Mouse (Mus musculus): ENCODE results near the gene Rbm12. TPM values are rescaled to one million over a fixed set of nuclear protein-coding genes. Genes with fewer than 3 reads are reported as not detected.
A peak's percentile ranks its signal among the peaks of the same experiment; 100 is the strongest.
"Not testable (repeated sequence)": the region's sequence is repeated elsewhere in the genome, so short reads cannot be mapped to it uniquely, and the experiment has no call there.

The Rbm12 gene
- polyA plus RNA-seq, 1 experiment from 2014 or later, result 10.0 TPM

GRCm38 (mm10) chr2:156126992-156127391 lies 15.2 kb upstream of the Rbm12 start, which contains the start of gene Gm28036:
Gene Gm28036, minus strand, starts transcription at chr2:156127092.
- no peak within 1 kb of the TSS for H3K4me3 ChIP-seq (replicated peaks)
- DNase-seq (no peak), ATAC-seq (ENCODE audit: low read depth) (no peak)
- H3K36me3 ChIP-seq, result peaks cover 63% of the 10 kb centered on the region
- no peaks in the 10 kb centered on the region for H3K27me3 ChIP-seq
- 92% methylated on average over 5 of the region's 5 CpGs for WGBS (ENCODE audit: insufficient replicate concordance)
- H3K4me2 ChIP-seq, result no peak within 1 kb of the TSS
- H3K9ac ChIP-seq, result no peak within 1 kb of the TSS
- H3K27ac ChIP-seq, result no peak within 1 kb of the TSS
- H3K9me3 ChIP-seq (replicated peaks), result no peaks in the 10 kb centered on the region
- H3K4me1 ChIP-seq (replicated peaks), result no peaks in the 10 kb centered on the region

DNA sequence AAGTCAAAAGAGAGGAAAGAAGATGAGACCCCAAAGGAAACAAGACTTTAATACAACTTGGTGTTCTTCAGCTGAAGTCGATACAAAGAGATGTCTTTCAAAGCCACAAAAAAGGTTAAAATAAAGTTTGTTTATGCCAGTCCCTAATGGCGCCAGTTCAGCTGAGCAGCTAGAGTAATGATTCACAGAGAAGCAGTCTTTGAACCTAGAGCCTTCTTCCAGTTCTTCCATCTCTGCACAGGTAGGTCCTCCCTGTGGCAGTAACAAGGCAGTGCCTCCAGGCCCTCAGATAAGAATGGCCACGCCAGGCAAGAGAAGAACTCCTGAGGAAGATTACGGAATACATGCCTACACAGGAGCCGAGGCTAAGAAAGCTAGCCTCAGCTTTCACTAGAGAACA lies 12.0 kb upstream of the Rbm12 start:
- no peak for DNase-seq
- H3K27me3 ChIP-seq, result no peaks in the 10 kb centered on the region
- no peaks in the 10 kb centered on the region for H3K9me3 ChIP-seq (replicated peaks)
- no peaks in the 10 kb centered on the region for H3K4me1 ChIP-seq (replicated peaks)
- H3K4me2 ChIP-seq, result no peak overlapping the region
- no peak overlapping the region for H3K9ac ChIP-seq
- WGBS (ENCODE audit: insufficient replicate concordance), result 82% methylated on average over 5 of the region's 5 CpGs
- H3K4me3 ChIP-seq (replicated peaks), result no peak overlapping the region
- ATAC-seq (ENCODE audit: low read depth), result no peak
- peaks cover 48% of the 10 kb centered on the region for H3K36me3 ChIP-seq
- no peak overlapping the region for H3K27ac ChIP-seq

DNA sequence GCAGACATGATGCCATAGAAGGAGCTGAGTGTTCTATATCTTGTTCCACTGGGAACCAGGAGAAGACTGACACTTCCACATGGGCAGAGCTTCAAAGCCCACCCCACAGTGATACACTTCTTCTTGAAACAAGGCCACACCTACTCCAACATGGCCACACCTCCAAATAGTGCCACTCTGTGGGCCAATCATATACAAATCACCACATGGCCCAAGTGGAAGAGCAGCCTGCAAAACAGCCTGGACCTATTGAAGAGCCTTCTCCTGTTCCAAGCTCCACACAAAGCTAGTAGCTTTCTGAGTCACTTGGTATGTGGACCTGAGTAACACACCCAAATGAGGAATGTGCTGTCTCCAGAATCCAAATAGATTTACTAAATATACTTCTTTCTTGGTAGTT lies 7.8 kb upstream of the Rbm12 start:
- Histone ChIP-seq H3K4me3 (replicated peaks) (no peak overlapping the region), H3K4me2 (no peak overlapping the region), H3K4me1 (replicated peaks) (no peaks in the 10 kb centered on the region), H3K27ac (no peak overlapping the region), H3K27me3 (no peaks in the 10 kb centered on the region), H3K9ac (no peak overlapping the region), H3K36me3 (peaks cover 14% of the 10 kb centered on the region), H3K9me3 (replicated peaks) (no peaks in the 10 kb centered on the region)
- ATAC-seq (ENCODE audit: low read depth) (no peak), DNase-seq (no peak)

DNA sequence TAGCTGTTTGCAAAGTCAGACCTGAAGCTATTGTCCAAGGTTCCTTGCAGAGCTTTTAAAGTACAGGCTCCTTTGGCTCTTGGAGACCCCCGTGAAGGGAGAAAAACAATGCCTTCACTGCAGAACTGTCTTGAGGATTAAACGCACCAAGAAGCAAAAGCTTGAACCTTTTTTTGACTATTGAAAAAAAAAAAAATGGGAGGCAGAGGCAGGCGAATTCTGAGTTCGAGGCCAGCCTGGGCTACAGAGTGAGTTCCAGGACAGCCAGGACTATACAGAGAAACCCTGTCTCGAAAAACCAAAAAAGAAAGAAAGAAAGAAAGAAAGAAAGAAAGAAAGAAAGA lies 274 bp upstream of the Rbm12 start:
- not testable (repeated sequence) for DNase-seq; H3K27ac ChIP-seq; H3K36me3 ChIP-seq; H3K27me3 ChIP-seq; H3K9me3 ChIP-seq (replicated peaks); ATAC-seq (ENCODE audit: low read depth)
- Histone ChIP-seq H3K9ac (peak overlapping the region; percentile 90), H3K4me3 (replicated peaks) (peak overlapping the region; percentile 89), H3K4me1 (replicated peaks) (peaks cover 31% of the 10 kb centered on the region), H3K4me2 (peak overlapping the region; percentile 87)
- 16% methylated on average over 5 of the region's 5 CpGs for WGBS (ENCODE audit: insufficient replicate concordance)

- DNase-seq, result peak; percentile 28
- Histone ChIP-seq H3K4me2 (peak overlapping the region; percentile 87), H3K27me3 (no peaks in the 10 kb centered on the region), H3K9me3 (replicated peaks) (no peaks in the 10 kb centered on the region), H3K4me1 (replicated peaks) (peaks cover 31% of the 10 kb centered on the region), H3K36me3 (peaks cover 9% of the 10 kb centered on the region), H3K9ac (peak overlapping the region; percentile 90), H3K27ac (peak overlapping the region; percentile 82), H3K4me3 (replicated peaks) (peak overlapping the region; percentile 89)
- peak; percentile 73 for ATAC-seq (ENCODE audit: low read depth)
- under 1% methylated on average over 16 of the region's 16 CpGs for WGBS (ENCODE audit: insufficient replicate concordance)
These were observed 986 bp downstream of the Rbm12 start for GRCm38 (mm10) chr2:156110627-156111357.

DNA sequence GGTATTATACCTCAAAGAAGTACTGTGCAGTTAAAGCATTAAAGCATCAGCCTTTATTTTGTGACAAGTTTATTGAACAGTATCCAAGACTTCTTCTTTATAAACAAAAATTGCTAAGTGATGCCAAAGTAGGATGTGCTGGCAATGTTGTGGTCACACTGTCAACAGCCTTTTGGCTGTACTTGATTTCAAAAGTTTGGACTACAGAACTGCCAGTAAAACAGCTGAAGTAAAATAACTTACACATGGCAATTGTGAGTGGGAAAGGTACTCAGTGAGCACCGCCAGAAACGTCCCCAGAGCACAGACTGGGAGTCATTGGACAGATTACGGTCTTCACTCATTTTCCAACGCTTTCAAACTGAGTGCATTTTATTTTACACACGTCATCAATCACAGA lies 19.9 kb downstream of the Rbm12 start:
- H3K4me3 ChIP-seq (replicated peaks), result no peak overlapping the region
- H3K36me3 ChIP-seq, result peaks cover 32% of the 10 kb centered on the region
- WGBS (ENCODE audit: insufficient replicate concordance), result 81% methylated on average over 5 of the region's 5 CpGs
- H3K4me1 ChIP-seq (replicated peaks), result no peaks in the 10 kb centered on the region; the same call in 1 of the 2 replicates
- DNase-seq, result no peak
- no peaks in the 10 kb centered on the region for H3K27me3 ChIP-seq
- H3K9ac ChIP-seq, result no peak overlapping the region
- H3K27ac ChIP-seq, result no peak overlapping the region
- ATAC-seq (ENCODE audit: low read depth), result no peak
- H3K9me3 ChIP-seq (replicated peaks), result no peaks in the 10 kb centered on the region
- H3K4me2 ChIP-seq, result no peak overlapping the region

- no peak overlapping the region for H3K4me2 ChIP-seq
- DNase-seq, result no peak
- H3K4me1 ChIP-seq (replicated peaks), result no peaks in the 10 kb centered on the region; the same call in 1 of the 2 replicates
- H3K27ac ChIP-seq, result no peak overlapping the region
- H3K36me3 ChIP-seq, result peaks cover 13% of the 10 kb centered on the region
- no peaks in the 10 kb centered on the region for H3K9me3 ChIP-seq (replicated peaks)
- H3K27me3 ChIP-seq, result no peaks in the 10 kb centered on the region
- H3K9ac ChIP-seq, result no peak overlapping the region
- 93% methylated on average over 1 of the region's 1 CpGs for WGBS (ENCODE audit: insufficient replicate concordance)
- no peak for ATAC-seq (ENCODE audit: low read depth)
- no peak overlapping the region for H3K4me3 ChIP-seq (replicated peaks)
These were observed 22.0 kb downstream of the Rbm12 start for GRCm38 (mm10) chr2:156089799-156090198.

GRCm38 (mm10) chr2:156087391-156088110 lies 24.2 kb downstream of the Rbm12 start:
- Histone ChIP-seq H3K9me3 (replicated peaks) (no peaks in the 10 kb centered on the region), H3K27ac (no peak overlapping the region), H3K9ac (no peak overlapping the region), H3K4me1 (replicated peaks) (peaks cover 10% of the 10 kb centered on the region), H3K4me2 (no peak overlapping the region), H3K27me3 (no peaks in the 10 kb centered on the region), H3K36me3 (peaks cover 13% of the 10 kb centered on the region), H3K4me3 (replicated peaks) (no peak overlapping the region)
- WGBS (ENCODE audit: insufficient replicate concordance), result 70% methylated on average over 7 of the region's 7 CpGs
- ATAC-seq (ENCODE audit: low read depth) (no peak), DNase-seq (no peak)

DNA sequence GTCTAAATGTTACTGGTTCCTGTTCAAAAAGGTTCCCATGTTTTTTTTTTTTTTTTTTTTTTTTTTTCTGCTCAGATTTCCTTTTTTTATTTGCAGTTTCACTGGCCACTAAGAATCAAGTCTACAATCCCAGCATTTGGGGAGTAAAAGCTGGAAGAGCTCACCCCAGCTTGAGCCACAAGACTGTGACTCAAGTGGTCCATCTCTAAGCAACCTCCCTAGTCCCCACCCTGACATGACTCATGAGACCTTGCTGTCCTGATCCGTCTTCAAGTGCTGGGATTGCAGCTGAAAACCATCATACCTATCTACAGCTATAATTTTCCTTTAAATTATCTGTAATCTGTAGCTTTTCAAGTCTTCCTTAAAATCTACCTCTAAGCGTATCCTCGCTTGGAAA lies 27.2 kb downstream of the Rbm12 start:
- no peak overlapping the region for H3K4me2 ChIP-seq
- H3K4me3 ChIP-seq (replicated peaks), result no peak overlapping the region
- H3K36me3 ChIP-seq, result peaks cover 2% of the 10 kb centered on the region
- H3K9me3 ChIP-seq (replicated peaks), result no peaks in the 10 kb centered on the region
- no peak overlapping the region for H3K27ac ChIP-seq
- ATAC-seq (ENCODE audit: low read depth) (no peak), DNase-seq (no peak)
- H3K4me1 ChIP-seq (replicated peaks), result peaks cover 12% of the 10 kb centered on the region
- 81% methylated on average over 3 of the region's 3 CpGs for WGBS (ENCODE audit: insufficient replicate concordance)
- no peaks in the 10 kb centered on the region for H3K27me3 ChIP-seq
- H3K9ac ChIP-seq, result no peak overlapping the region

- Histone ChIP-seq H3K36me3 (peaks cover 38% of the 10 kb centered on the region), H3K4me1 (replicated peaks) (peaks cover 12% of the 10 kb centered on the region), H3K27ac (no peak overlapping the region), H3K4me2 (no peak overlapping the region), H3K9me3 (replicated peaks) (no peaks in the 10 kb centered on the region), H3K27me3 (no peaks in the 10 kb centered on the region), H3K9ac (no peak overlapping the region), H3K4me3 (replicated peaks) (no peak overlapping the region)
- ATAC-seq (ENCODE audit: low read depth), result no peak
- 83% methylated on average over 7 of the region's 7 CpGs for WGBS (ENCODE audit: insufficient replicate concordance)
- DNase-seq, result no peak
These were observed 31.4 kb downstream of the Rbm12 start for GRCm38 (mm10) chr2:156080391-156080790.

GRCm38 (mm10) chr2:156079674-156080073 lies 32.1 kb downstream of the Rbm12 start:
- 64% methylated on average over 4 of the region's 4 CpGs for WGBS (ENCODE audit: insufficient replicate concordance)
- H3K27ac ChIP-seq, result no peak overlapping the region
- H3K36me3 ChIP-seq, result peaks cover 45% of the 10 kb centered on the region
- no peak overlapping the region for H3K4me3 ChIP-seq (replicated peaks)
- no peak overlapping the region for H3K9ac ChIP-seq
- DNase-seq (no peak), ATAC-seq (ENCODE audit: low read depth) (no peak)
- H3K4me2 ChIP-seq, result no peak overlapping the region
- H3K4me1 ChIP-seq (replicated peaks), result peaks cover 12% of the 10 kb centered on the region
- no peaks in the 10 kb centered on the region for H3K27me3 ChIP-seq
- H3K9me3 ChIP-seq (replicated peaks), result no peaks in the 10 kb centered on the region

DNA sequence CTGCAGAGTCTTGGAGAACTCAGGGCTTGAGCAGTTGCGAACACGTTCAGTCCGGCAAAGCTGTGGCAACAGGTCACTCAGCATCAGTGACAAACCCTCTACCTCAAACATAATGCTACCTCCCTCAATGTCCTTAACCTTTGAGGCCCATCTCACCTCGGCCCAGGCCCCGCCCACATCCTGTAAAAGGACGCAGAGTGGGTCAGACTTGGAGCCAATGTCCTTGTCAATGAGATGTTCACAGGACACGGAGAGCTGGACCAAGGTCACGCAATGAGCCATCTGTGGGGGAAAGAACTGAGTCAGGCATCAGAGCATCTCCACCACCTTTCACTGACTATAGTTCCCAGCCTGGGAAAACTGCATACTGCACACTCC lies 32.6 kb downstream of the Rbm12 start:
- Histone ChIP-seq H3K27ac (no peak overlapping the region), H3K36me3 (peaks cover 50% of the 10 kb centered on the region), H3K27me3 (no peaks in the 10 kb centered on the region), H3K4me3 (replicated peaks) (no peak overlapping the region), H3K4me2 (no peak overlapping the region), H3K9me3 (replicated peaks) (no peaks in the 10 kb centered on the region), H3K9ac (no peak overlapping the region), H3K4me1 (replicated peaks) (peaks cover 12% of the 10 kb centered on the region)
- no peak for ATAC-seq (ENCODE audit: low read depth)
- WGBS (ENCODE audit: insufficient replicate concordance), result 79% methylated on average over 8 of the region's 8 CpGs
- DNase-seq, result no peak

Data from liver, embryonic 13.5 days (tissue).